Mouse (Mus musculus): ENCODE results near the gene Mgst3. TPM values are rescaled to one million over a fixed set of nuclear protein-coding genes. Genes with fewer than 3 reads are reported as not detected.
A peak's percentile ranks its signal among the peaks of the same experiment; 100 is the strongest.

Gene Mgst3
- total RNA-seq, 2 experiments from 2014 or later: 186 to 187 TPM

GRCm38 (mm10) chr1:167390381-167390780 is 3.3 kb downstream of the Mgst3 start:
- intact Hi-C loops (cut with DNase I): no loop called here
- DNase-seq (ENCODE audit: extremely low spot score in 1 of 2, low spot score in 2 of 2): no peak

GRCm38 (mm10) chr1:167389584-167389983 is 4.1 kb downstream of the Mgst3 start:
- DNase-seq (ENCODE audit: extremely low spot score in 1 of 2, low spot score in 2 of 2): no peak
- intact Hi-C loops (cut with DNase I): no loop called here

GRCm38 (mm10) chr1:167388571-167388970 is 5.1 kb downstream of the Mgst3 start:
- intact Hi-C loops (cut with DNase I): no loop called here
- DNase-seq (ENCODE audit: extremely low spot score in 1 of 2, low spot score in 2 of 2): no peak

GRCm38 (mm10) chr1:167387796-167388195 is 5.8 kb downstream of the Mgst3 start:
- intact Hi-C loops (cut with DNase I): no loop called here
- DNase-seq (ENCODE audit: extremely low spot score in 1 of 2, low spot score in 2 of 2): no peak

GRCm38 (mm10) chr1:167387310-167387709 is 6.3 kb downstream of the Mgst3 start:
- no peak for DNase-seq (ENCODE audit: extremely low spot score in 1 of 2, low spot score in 2 of 2)
- intact Hi-C loops (cut with DNase I): no loop called here

GRCm38 (mm10) chr1:167386466-167386865 is 7.2 kb downstream of the Mgst3 start:
- intact Hi-C loops (cut with DNase I): no loop called here

GRCm38 (mm10) chr1:167385636-167386035 is 8.0 kb downstream of the Mgst3 start:
- no peak for DNase-seq (ENCODE audit: extremely low spot score in 1 of 2, low spot score in 2 of 2)
- intact Hi-C loops (cut with DNase I): no loop called here

More at GRCm38 (mm10) chr1:167386466-167386865, 7.2 kb downstream of the Mgst3 start:
- DNase-seq (ENCODE audit: extremely low spot score in 1 of 2, low spot score in 2 of 2): no peak

GRCm38 (mm10) chr1:167385211-167385610 is 8.4 kb downstream of the Mgst3 start:
- DNase-seq (ENCODE audit: extremely low spot score in 1 of 2, low spot score in 2 of 2): no peak
- intact Hi-C loops (cut with DNase I): no loop called here

- intact Hi-C loops (cut with DNase I): no loop called here
- no peak for DNase-seq (ENCODE audit: extremely low spot score in 1 of 2, low spot score in 2 of 2)
Observed at GRCm38 (mm10) chr1:167384156-167384555, 9.5 kb downstream of the Mgst3 start.

GRCm38 (mm10) chr1:167383178-167383577 is 10.5 kb downstream of the Mgst3 start:
- intact Hi-C loops (cut with DNase I): no loop called here
- peak in 1 of 2 experiments; percentile 5 for DNase-seq (ENCODE audit: extremely low spot score in 1 of 2, low spot score in 2 of 2)

GRCm38 (mm10) chr1:167382763-167383162 is 10.9 kb downstream of the Mgst3 start:
- intact Hi-C loops (cut with DNase I): no loop called here
- DNase-seq (ENCODE audit: extremely low spot score in 1 of 2, low spot score in 2 of 2): no peak

- intact Hi-C loops (cut with DNase I): no loop called here
Observed at GRCm38 (mm10) chr1:167382316-167382715, 11.3 kb downstream of the Mgst3 start.

GRCm38 (mm10) chr1:167381050-167382015 is 12.3 kb downstream of the Mgst3 start:
- intact Hi-C loops (cut with DNase I): no loop called here
- DNase-seq (ENCODE audit: extremely low spot score in 1 of 2, low spot score in 2 of 2): peak in 1 of 2 experiments; percentile 7

More at GRCm38 (mm10) chr1:167382316-167382715, 11.3 kb downstream of the Mgst3 start:
- no peak for DNase-seq (ENCODE audit: extremely low spot score in 1 of 2, low spot score in 2 of 2)

- intact Hi-C loops (cut with DNase I): no loop called here
- no peak for DNase-seq (ENCODE audit: extremely low spot score in 1 of 2, low spot score in 2 of 2)
Observed at GRCm38 (mm10) chr1:167380223-167380622, 13.4 kb downstream of the Mgst3 start.

GRCm38 (mm10) chr1:167379751-167380150 is 13.9 kb downstream of the Mgst3 start:
- intact Hi-C loops (cut with DNase I): no loop called here
- DNase-seq (ENCODE audit: extremely low spot score in 1 of 2, low spot score in 2 of 2): no peak

- DNase-seq (ENCODE audit: extremely low spot score in 1 of 2, low spot score in 2 of 2): no peak
- intact Hi-C loops (cut with DNase I): no loop called here
Observed at GRCm38 (mm10) chr1:167378019-167378418, 15.6 kb downstream of the Mgst3 start.

GRCm38 (mm10) chr1:167374942-167375341 is 18.7 kb downstream of the Mgst3 start:
- no peak for DNase-seq (ENCODE audit: extremely low spot score in 1 of 2, low spot score in 2 of 2)
- intact Hi-C loops (cut with DNase I): no loop called here

GRCm38 (mm10) chr1:167374003-167374784 is 19.4 kb downstream of the Mgst3 start:
- DNase-seq (ENCODE audit: extremely low spot score in 1 of 2, low spot score in 2 of 2): no peak
- intact Hi-C loops (cut with DNase I): no loop called here

- intact Hi-C loops (cut with DNase I): no loop called here
- DNase-seq (ENCODE audit: extremely low spot score in 1 of 2, low spot score in 2 of 2): no peak
Observed at GRCm38 (mm10) chr1:167372739-167373138, 20.9 kb downstream of the Mgst3 start.

Measured in left cerebral cortex, postnatal 10 days (tissue).